Mouse (Mus musculus): ENCODE results near the gene Olfr316. TPM values are rescaled to one million over a fixed set of nuclear protein-coding genes. Genes with fewer than 3 reads are reported as not detected.

Gene Olfr316
- polyA plus RNA-seq, 1 experiment from 2014 or later, result not detected

GRCm38 (mm10) chr11:58796850-58797249, 44.3 kb downstream of the Olfr316 start:
- WGBS, result 71% methylated on average over 7 of the region's 7 CpGs
- Histone ChIP-seq H3K4me2 (ENCODE audit: low read length) (no peak overlapping the region), H3K27me3 (ENCODE audit: control insufficient read depth, insufficient read depth, low read length) (no peaks in the 10 kb centered on the region), H3K9me3 (ENCODE audit: control insufficient read depth, low read length) (no peaks in the 10 kb centered on the region), H3K4me1 (ENCODE audit: control insufficient read depth, insufficient read depth, low read length) (peaks cover 9% of the 10 kb centered on the region), H3K9ac (replicated peaks; ENCODE audit: low read length) (no peak overlapping the region), H3K36me3 (ENCODE audit: control insufficient read depth, insufficient read depth, low read length) (no peaks in the 10 kb centered on the region), H3K27ac (replicated peaks; ENCODE audit: low read depth, low read length) (no peak overlapping the region), H3K4me3 (replicated peaks; ENCODE audit: low read depth, low read length) (no peak overlapping the region)
- DNase-seq, result no peak
- no peak for ATAC-seq (ENCODE audit: low FRiP score, low TSS enrichment)

- WGBS, result 86% methylated on average over 5 of the region's 5 CpGs
- no peak overlapping the region for H3K4me2 ChIP-seq (ENCODE audit: low read length)
- no peak overlapping the region for H3K27ac ChIP-seq (replicated peaks; ENCODE audit: low read depth, low read length)
- DNase-seq, result no peak
- no peak overlapping the region for H3K4me3 ChIP-seq (replicated peaks; ENCODE audit: low read depth, low read length)
- ATAC-seq (ENCODE audit: low FRiP score, low TSS enrichment), result no peak
- H3K4me1 ChIP-seq (ENCODE audit: control insufficient read depth, insufficient read depth, low read length), result peaks cover 11% of the 10 kb centered on the region
- no peaks in the 10 kb centered on the region for H3K36me3 ChIP-seq (ENCODE audit: control insufficient read depth, insufficient read depth, low read length)
- no peaks in the 10 kb centered on the region for H3K9me3 ChIP-seq (ENCODE audit: control insufficient read depth, low read length)
- H3K27me3 ChIP-seq (ENCODE audit: control insufficient read depth, insufficient read depth, low read length), result no peaks in the 10 kb centered on the region
- H3K9ac ChIP-seq (replicated peaks; ENCODE audit: low read length), result no peak overlapping the region
Observed at GRCm38 (mm10) chr11:58799747-58800146, 47.2 kb downstream of the Olfr316 start.

- no peak for ATAC-seq (ENCODE audit: low FRiP score, low TSS enrichment)
- Histone ChIP-seq H3K27ac (replicated peaks; ENCODE audit: low read depth, low read length) (no peak within 1 kb of the TSS), H3K4me1 (ENCODE audit: control insufficient read depth, insufficient read depth, low read length) (peaks cover 11% of the 10 kb centered on the region), H3K9ac (replicated peaks; ENCODE audit: low read length) (0 out of 2 replicates have a peak within 1 kb of the TSS, but pooled peaks have one; percentile 29), H3K36me3 (ENCODE audit: control insufficient read depth, insufficient read depth, low read length) (no peaks in the 10 kb centered on the region), H3K27me3 (ENCODE audit: control insufficient read depth, insufficient read depth, low read length) (no peaks in the 10 kb centered on the region), H3K4me3 (replicated peaks; ENCODE audit: low read depth, low read length) (no peak within 1 kb of the TSS), H3K4me2 (ENCODE audit: low read length) (peak within 1 kb of the TSS; percentile 42), H3K9me3 (ENCODE audit: control insufficient read depth, low read length) (no peaks in the 10 kb centered on the region)
- 23% methylated on average over 14 of the region's 14 CpGs for WGBS
- DNase-seq, result peak; percentile 64
Observed at GRCm38 (mm10) chr11:58801558-58802228, 49.2 kb downstream of the Olfr316 start, which contains the start of gene Fam183b. TSS of gene Fam183b (minus strand) at chr11:58801960.

- no peak for ATAC-seq (ENCODE audit: low FRiP score, low TSS enrichment)
- 84% methylated on average over 4 of the region's 4 CpGs for WGBS
- H3K9me3 ChIP-seq (ENCODE audit: control insufficient read depth, low read length), result no peaks in the 10 kb centered on the region
- H3K4me2 ChIP-seq (ENCODE audit: low read length), result no peak overlapping the region
- no peak overlapping the region for H3K9ac ChIP-seq (replicated peaks; ENCODE audit: low read length)
- H3K4me1 ChIP-seq (ENCODE audit: control insufficient read depth, insufficient read depth, low read length), result peaks cover 11% of the 10 kb centered on the region
- H3K36me3 ChIP-seq (ENCODE audit: control insufficient read depth, insufficient read depth, low read length), result no peaks in the 10 kb centered on the region
- H3K27me3 ChIP-seq (ENCODE audit: control insufficient read depth, insufficient read depth, low read length), result no peaks in the 10 kb centered on the region
- DNase-seq, result no peak
- H3K4me3 ChIP-seq (replicated peaks; ENCODE audit: low read depth, low read length), result no peak overlapping the region
- H3K27ac ChIP-seq (replicated peaks; ENCODE audit: low read depth, low read length), result no peak overlapping the region
Observed at GRCm38 (mm10) chr11:58803871-58804270, 51.3 kb downstream of the Olfr316 start.

- Histone ChIP-seq H3K4me2 (ENCODE audit: low read length) (no peak overlapping the region), H3K4me3 (replicated peaks; ENCODE audit: low read depth, low read length) (no peak overlapping the region), H3K27me3 (ENCODE audit: control insufficient read depth, insufficient read depth, low read length) (no peaks in the 10 kb centered on the region), H3K36me3 (ENCODE audit: control insufficient read depth, insufficient read depth, low read length) (no peaks in the 10 kb centered on the region), H3K27ac (replicated peaks; ENCODE audit: low read depth, low read length) (no peak overlapping the region), H3K9me3 (ENCODE audit: control insufficient read depth, low read length) (no peaks in the 10 kb centered on the region), H3K4me1 (ENCODE audit: control insufficient read depth, insufficient read depth, low read length) (peaks cover 11% of the 10 kb centered on the region), H3K9ac (replicated peaks; ENCODE audit: low read length) (no peak overlapping the region)
- ATAC-seq (ENCODE audit: low FRiP score, low TSS enrichment) (no peak), DNase-seq (no peak)
- WGBS, result 84% methylated on average over 2 of the region's 2 CpGs
Observed at GRCm38 (mm10) chr11:58804393-58804792, 51.9 kb downstream of the Olfr316 start.

Other genes starting within 250 kb of the Olfr316 start
- not detected in 2 replicates for gene Olfr330, start 217.9 kb upstream of the Olfr316 start, polyA plus RNA-seq (2014; fragmentation: Nextera tagmentation; extraction: Ambion mirVana)
- not detected in 2 replicates for gene Olfr329-ps, start 206.3 kb upstream of the Olfr316 start, polyA plus RNA-seq (2014; fragmentation: Nextera tagmentation; extraction: Ambion mirVana)
- gene Olfr328, start 197.1 kb upstream of the Olfr316 start, polyA plus RNA-seq (2014; fragmentation: Nextera tagmentation; extraction: Ambion mirVana), result 0.12 TPM in 1 of 2 replicates, not detected in the other
- not detected in 2 replicates for gene Olfr224, start 182.2 kb upstream of the Olfr316 start, polyA plus RNA-seq (2014; fragmentation: Nextera tagmentation; extraction: Ambion mirVana)
- gene Olfr325, start 175.0 kb upstream of the Olfr316 start, polyA plus RNA-seq (2014; fragmentation: Nextera tagmentation; extraction: Ambion mirVana), result not detected in 2 replicates
- gene Olfr324, start 157.6 kb upstream of the Olfr316 start, polyA plus RNA-seq (2014; fragmentation: Nextera tagmentation; extraction: Ambion mirVana), result not detected in 2 replicates
- not detected in 2 replicates for gene 2210407C18Rik, start 136.7 kb upstream of the Olfr316 start, polyA plus RNA-seq (2014; fragmentation: Nextera tagmentation; extraction: Ambion mirVana)
- gene Olfr323, start 122.2 kb upstream of the Olfr316 start, polyA plus RNA-seq (2014; fragmentation: Nextera tagmentation; extraction: Ambion mirVana), result not detected in 2 replicates
- gene Trim58, start 112.3 kb upstream of the Olfr316 start, polyA plus RNA-seq (2014; fragmentation: Nextera tagmentation; extraction: Ambion mirVana), result 0.09 and 0.16 TPM in 2 replicates
- gene Olfr322, start 94.0 kb upstream of the Olfr316 start, polyA plus RNA-seq (2014; fragmentation: Nextera tagmentation; extraction: Ambion mirVana), result not detected in 2 replicates
- gene Olfr320, start 71.6 kb upstream of the Olfr316 start, polyA plus RNA-seq (2014; fragmentation: Nextera tagmentation; extraction: Ambion mirVana), result not detected in 2 replicates
- not detected in 2 replicates for gene Olfr319, start 53.6 kb upstream of the Olfr316 start, polyA plus RNA-seq (2014; fragmentation: Nextera tagmentation; extraction: Ambion mirVana)
- gene Olfr318, start 28.7 kb upstream of the Olfr316 start, polyA plus RNA-seq (2014; fragmentation: Nextera tagmentation; extraction: Ambion mirVana), result not detected in 2 replicates
- gene Olfr317, start 13.5 kb upstream of the Olfr316 start, polyA plus RNA-seq (2014; fragmentation: Nextera tagmentation; extraction: Ambion mirVana), result 0.19 and 0.25 TPM in 2 replicates
- gene Olfr315, start 20.5 kb downstream of the Olfr316 start, polyA plus RNA-seq (2014; fragmentation: Nextera tagmentation; extraction: Ambion mirVana), result not detected in 2 replicates
- gene Olfr314, start 30.2 kb downstream of the Olfr316 start, polyA plus RNA-seq (2014; fragmentation: Nextera tagmentation; extraction: Ambion mirVana), result not detected in 2 replicates
- 6.6 and 11.4 TPM in 2 replicates for gene Fam183b, start 49.2 kb downstream of the Olfr316 start, polyA plus RNA-seq (2014; fragmentation: Nextera tagmentation; extraction: Ambion mirVana)
- gene Olfr313, start 62.3 kb downstream of the Olfr316 start, polyA plus RNA-seq (2014; fragmentation: Nextera tagmentation; extraction: Ambion mirVana), result not detected in 2 replicates
- not detected in 2 replicates for gene Olfr312, start 76.5 kb downstream of the Olfr316 start, polyA plus RNA-seq (2014; fragmentation: Nextera tagmentation; extraction: Ambion mirVana)
- not detected in 2 replicates for gene Olfr311, start 86.5 kb downstream of the Olfr316 start, polyA plus RNA-seq (2014; fragmentation: Nextera tagmentation; extraction: Ambion mirVana)
- 23.7 and 26.8 TPM in 2 replicates for gene Gm12258, start 94.4 kb downstream of the Olfr316 start, polyA plus RNA-seq (2014; fragmentation: Nextera tagmentation; extraction: Ambion mirVana)
- 9.1 and 14.4 TPM in 2 replicates for gene 2810021J22Rik, start 114.5 kb downstream of the Olfr316 start, polyA plus RNA-seq (2014; fragmentation: Nextera tagmentation; extraction: Ambion mirVana)
- 5.9 and 9.1 TPM in 2 replicates for gene Zfp39, start 151.5 kb downstream of the Olfr316 start, polyA plus RNA-seq (2014; fragmentation: Nextera tagmentation; extraction: Ambion mirVana)
- 0.09 TPM in 1 of 2 replicates, not detected in the other for gene Btnl10, start 165.2 kb downstream of the Olfr316 start, polyA plus RNA-seq (2014; fragmentation: Nextera tagmentation; extraction: Ambion mirVana)
- gene Rnf187, start 186.2 kb downstream of the Olfr316 start, polyA plus RNA-seq (2014; fragmentation: Nextera tagmentation; extraction: Ambion mirVana), result 641 and 678 TPM in 2 replicates
- gene Hist3h2ba, start 196.2 kb downstream of the Olfr316 start, polyA plus RNA-seq (2014; fragmentation: Nextera tagmentation; extraction: Ambion mirVana), result 239 and 784 TPM in 2 replicates
- 129 and 130 TPM in 2 replicates for gene Hist3h2a, start 202.0 kb downstream of the Olfr316 start, polyA plus RNA-seq (2014; fragmentation: Nextera tagmentation; extraction: Ambion mirVana)
- 1.1 and 1.3 TPM in 2 replicates for gene Trim17, start 202.0 kb downstream of the Olfr316 start, polyA plus RNA-seq (2014; fragmentation: Nextera tagmentation; extraction: Ambion mirVana)
- gene Trim11, start 225.4 kb downstream of the Olfr316 start, polyA plus RNA-seq (2014; fragmentation: Nextera tagmentation; extraction: Ambion mirVana), result 18.6 and 20.8 TPM in 2 replicates

All from midbrain, embryonic 14.5 days (tissue).